Mouse (Mus musculus) cerebellum, adult 8-10 months (tissue): ENCODE results near the gene Olfr1532-ps1.
"Not testable (repeated sequence)": the region's sequence is repeated elsewhere in the genome, so short reads cannot be mapped to it uniquely, and the experiment has no call there.

Experiments
- DNase-seq: peaks from one replicate; pipeline ENCODE4 v3.0.0; 2022

Olfr1532-ps1 gene

GRCm38 (mm10) chr7:106907676-106908075 is at the start of gene Olfr1532-ps1:
Gene Olfr1532-ps1 (plus strand): TSS chr7:106908001.
- no peak for DNase-seq

- DNase-seq, result no peak
These were observed 44.9 kb upstream of the Olfr1532-ps1 start, which contains the start of gene Olfr704 for GRCm38 (mm10) chr7:106862885-106863284. Gene Olfr704 (plus strand): TSS chr7:106863185.

GRCm38 (mm10) chr7:106876791-106877190 is 31.0 kb upstream of the Olfr1532-ps1 start, which contains the start of gene Olfr705:
Gene Olfr705 (minus strand): TSS chr7:106876891.
- no peak for DNase-seq

GRCm38 (mm10) chr7:106888062-106888461 is 19.7 kb upstream of the Olfr1532-ps1 start, which contains the start of gene Olfr706:
Gene Olfr706 (minus strand): TSS chr7:106888162.
- DNase-seq, result no peak

GRCm38 (mm10) chr7:106901141-106901540 is 6.7 kb upstream of the Olfr1532-ps1 start, which contains the start of gene Olfr707:
Gene Olfr707 (minus strand): TSS chr7:106901241.
- DNase-seq, result not testable (repeated sequence)

- DNase-seq, result not testable (repeated sequence)
These were observed 13.2 kb downstream of the Olfr1532-ps1 start for GRCm38 (mm10) chr7:106920961-106921360.

GRCm38 (mm10) chr7:106932119-106932518 is 24.3 kb downstream of the Olfr1532-ps1 start, which contains the start of gene Olfr709-ps1:
Gene Olfr709-ps1 (minus strand): TSS chr7:106932219.
- no peak for DNase-seq

- no peak for DNase-seq
These were observed 40.4 kb downstream of the Olfr1532-ps1 start, which contains the start of gene Olfr710 for GRCm38 (mm10) chr7:106948212-106948611. Gene Olfr710 (minus strand): TSS chr7:106948312.

- no peak for DNase-seq
These were observed 56.0 kb downstream of the Olfr1532-ps1 start, which contains the start of gene Olfr6 for GRCm38 (mm10) chr7:106963837-106964236. Gene Olfr6 (minus strand): TSS chr7:106963937.
